Mouse (Mus musculus): ENCODE results near the gene Il4ra.

- TF ChIP-seq CTCF (IDR thresholded peaks at IDR 0.05; ENCODE audit: borderline replicate concordance, control insufficient read depth, extremely low read depth, insufficient read depth, low read length, poor library complexity) (no peak), POLR2A (IDR thresholded peaks at IDR 0.05; ENCODE audit: control insufficient read depth, extremely low read depth, insufficient read depth, low read length, poor library complexity) (no peak)
These were observed 32.2 kb upstream of the Il4ra start for GRCm38 (mm10) chr7:125519715-125520114.

Data from thymus, adult 2 months (tissue).